8 mouse cellular contexts compared by ENCODE assay signal in genomic region chr11:3124932-3125810, GRCm38 (mm10).
DNase-seq lines count a peak whose midpoint lies in the region; ATAC-seq and TF ChIP-seq lines count a peak whose summit lies in the region.
"Not testable (repeated sequence)": the region's sequence is repeated elsewhere in the genome, so short reads cannot be mapped to it uniquely, and the experiment has no call there.

No protein-coding gene starts in this region.

- not testable (repeated sequence) for H3K4me3 ChIP-seq in lung, postnatal 0 days (ENCODE audit: low read depth, low read length)
- peak overlapping the region; percentile 43 for H3K4me3 ChIP-seq in small intestine, adult 2 months (ENCODE audit: low read depth, low read length)

- not testable (repeated sequence) for H3K36me3 ChIP-seq in lung, postnatal 0 days (ENCODE audit: insufficient read depth, low read length); small intestine, adult 2 months (ENCODE audit: control insufficient read depth, insufficient read depth, low read length)

- not testable (repeated sequence) for TF ChIP-seq EP300 in lung, postnatal 0 days (IDR thresholded peaks at IDR 0.05)

- 81% methylated on average over 22 of the region's 22 CpGs for WGBS in lung, postnatal 0 days
- WGBS in small intestine, adult 2 months, result 64% methylated on average over 22 of the region's 22 CpGs

- H3K4me2 ChIP-seq in lung, postnatal 0 days (replicated peaks; ENCODE audit: low read depth, low read length), result not testable (repeated sequence)

- TF ChIP-seq CTCF in lung, postnatal 0 days (IDR thresholded peaks at IDR 0.05), result peak; percentile 58
- peak; percentile 26; the same call in 1 of the 2 replicates for TF ChIP-seq CTCF in small intestine, adult 2 months (IDR thresholded peaks at IDR 0.05; ENCODE audit: extremely low read depth, insufficient read length, insufficient replicate concordance, low read depth, low read length)

- not testable (repeated sequence) for H3K9ac ChIP-seq in lung, postnatal 0 days (replicated peaks; ENCODE audit: low read depth)

- H3K27ac ChIP-seq in lung, postnatal 0 days (ENCODE audit: low read length); small intestine, adult 2 months (ENCODE audit: insufficient read depth, low read depth, low read length): not testable (repeated sequence)

- ATAC-seq in granulocyte monocyte progenitor cell, adult 5-6 weeks (replicated peaks; ENCODE audit: poor library complexity, severe bottlenecking), result peak; percentile 0
- not testable (repeated sequence) for ATAC-seq in lung, postnatal 0 days

- peak; percentile 63 for DNase-seq in CD4-positive, CD25-positive, alpha-beta regulatory T cell, adult 2 months (ENCODE audit: low read depth, low spot score)
- peak; percentile 72 for DNase-seq in ZHBTc4 (ENCODE audit: low read depth, low spot score)
- peak; percentile 75 for DNase-seq in cerebellum, adult 9-10 months
- DNase-seq in kidney, adult 9 months, result peak; percentile 38
- DNase-seq in lung, postnatal 0 days (ENCODE audit: low spot score), result peak; percentile 30
- peak; percentile 53 for DNase-seq in thymus, postnatal 4 days

- TF ChIP-seq POLR2A in small intestine, adult 2 months (IDR thresholded peaks at IDR 0.05; ENCODE audit: low read depth, low read length), result not testable (repeated sequence)

- not testable (repeated sequence) for H3K27me3 ChIP-seq in lung, postnatal 0 days (replicated peaks; ENCODE audit: insufficient read depth, low read length); small intestine, adult 2 months (ENCODE audit: control insufficient read depth, insufficient read depth, low read length)

- H3K4me1 ChIP-seq in lung, postnatal 0 days (ENCODE audit: insufficient read depth, low read depth, low read length); small intestine, adult 2 months (ENCODE audit: control insufficient read depth, insufficient read depth, insufficient read length, low read length): not testable (repeated sequence)

- H3K9me3 ChIP-seq in lung, postnatal 0 days (ENCODE audit: low read length), result not testable (repeated sequence)
